Mouse (Mus musculus) forelimb bud, embryonic 11.5 days (tissue): ENCODE measurements at regions not wholly inside any gene's neighbourhood (a gene's known extent, or its start where the extent isn't known, plus 50 kb on each side); places are given as distances from the start of the nearest gene placed in this dataset.

Source experiments
- DNase-seq: peaks from one replicate; pipeline ENCODE4 v3.0.0-alpha.2; 2012; ENCODE audit warnings: low read depth, low spot score

DNA sequence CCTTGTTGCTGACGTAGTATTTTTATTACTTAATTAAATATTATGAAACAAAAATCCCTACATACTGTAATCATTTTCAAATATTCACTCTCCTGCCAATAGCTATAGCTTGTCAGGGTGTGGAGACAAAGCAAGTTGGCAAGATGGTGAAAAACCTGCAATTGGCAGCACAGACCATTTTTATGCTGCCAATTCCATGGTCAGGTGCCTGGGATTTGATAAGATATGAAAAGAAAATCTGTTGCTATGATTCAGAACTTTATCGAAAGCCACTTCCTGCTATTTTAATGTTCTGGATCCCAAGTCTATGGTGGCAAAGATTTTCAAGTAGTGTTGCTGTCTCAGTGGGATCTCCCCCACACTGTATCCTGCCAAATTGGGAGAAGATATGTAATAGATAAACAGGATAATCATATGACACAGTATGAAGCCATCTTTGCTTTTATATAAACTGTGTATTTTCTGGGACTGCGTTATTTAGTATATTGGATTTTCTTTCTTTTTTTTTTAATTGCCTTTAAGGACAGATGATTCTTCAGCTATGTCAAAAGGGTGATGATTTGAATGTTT, 165.3 kb upstream of the Lrrc3b start:
- DNase-seq = no peak

GRCm38 (mm10) chr14:15610166-15610565, 171.4 kb upstream of the Lrrc3b start:
- no peak for DNase-seq

- no peak for DNase-seq
Measured at GRCm38 (mm10) chr14:15634581-15634980, 195.8 kb upstream of the Lrrc3b start.

- DNase-seq = no peak
Measured at GRCm38 (mm10) chr14:15637681-15638080, 198.9 kb upstream of the Lrrc3b start.

GRCm38 (mm10) chr14:15638869-15639268, 200.1 kb upstream of the Lrrc3b start:
- DNase-seq = no peak

- DNase-seq = no peak
Measured at GRCm38 (mm10) chr14:15660886-15661285, 222.1 kb upstream of the Lrrc3b start.

DNA sequence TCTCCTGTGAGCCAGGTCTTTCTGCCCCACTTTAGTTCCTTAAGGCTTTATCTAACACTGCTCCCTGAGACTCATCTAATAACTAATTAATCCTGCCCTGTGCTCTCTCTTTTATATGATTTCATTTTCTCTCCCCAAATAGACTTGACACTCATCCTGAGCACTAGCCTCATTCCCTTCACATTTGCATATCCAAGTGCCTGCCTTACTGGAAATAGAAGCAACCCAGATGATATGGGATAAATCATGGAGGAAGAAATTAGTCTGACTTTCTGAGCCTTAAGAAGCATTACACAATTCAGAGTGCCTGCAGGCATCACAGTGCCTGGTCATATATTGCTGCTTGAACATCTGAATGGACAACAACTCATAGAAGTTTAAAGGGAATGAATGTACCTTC, 233.5 kb upstream of the Lrrc3b start:
- no peak for DNase-seq

DNA sequence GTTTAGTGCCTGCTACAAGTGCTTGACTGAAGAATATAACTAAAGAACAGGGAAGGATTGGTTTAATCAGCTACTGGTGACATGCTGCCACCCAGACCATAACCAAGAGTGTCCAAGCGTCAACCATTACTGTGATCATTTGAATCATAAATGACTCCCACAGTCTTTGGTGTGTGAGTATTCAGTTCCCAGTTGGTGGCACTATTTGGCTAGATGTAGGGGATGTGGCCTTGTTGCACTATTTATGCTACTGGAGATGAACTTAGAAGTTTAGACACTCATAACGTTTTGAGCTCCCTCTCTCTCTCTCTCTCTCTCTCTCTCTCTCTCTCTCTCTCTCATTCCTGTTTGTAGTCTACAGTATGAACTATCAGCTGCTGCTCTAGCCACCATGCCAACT, 238.4 kb upstream of the Lrrc3b start:
- no peak for DNase-seq

- no peak for DNase-seq
Measured at GRCm38 (mm10) chr14:15679456-15679855, 240.7 kb upstream of the Lrrc3b start.

GRCm38 (mm10) chr14:15698001-15698400, 259.2 kb upstream of the Lrrc3b start:
- DNase-seq = no peak

DNA sequence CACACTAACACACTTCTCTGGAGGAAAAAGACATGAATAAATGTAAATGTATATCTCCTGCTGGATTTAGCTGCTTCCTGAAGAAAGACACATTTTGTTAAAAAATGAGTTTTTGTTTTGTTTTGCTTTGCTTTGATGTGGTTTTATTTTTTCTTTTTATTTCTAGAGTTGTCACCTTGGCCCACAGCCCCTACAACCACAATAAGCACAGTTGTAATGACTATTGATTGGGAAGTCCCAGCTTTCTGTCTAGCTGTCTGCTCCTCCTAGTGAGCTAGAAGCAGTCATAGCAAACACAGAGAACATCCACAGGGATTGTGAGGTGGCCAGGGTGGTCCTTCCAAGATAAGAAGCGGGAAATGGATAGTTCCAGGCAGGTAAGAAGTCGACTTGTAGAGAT, 259.8 kb upstream of the Lrrc3b start:
- no peak for DNase-seq

DNA sequence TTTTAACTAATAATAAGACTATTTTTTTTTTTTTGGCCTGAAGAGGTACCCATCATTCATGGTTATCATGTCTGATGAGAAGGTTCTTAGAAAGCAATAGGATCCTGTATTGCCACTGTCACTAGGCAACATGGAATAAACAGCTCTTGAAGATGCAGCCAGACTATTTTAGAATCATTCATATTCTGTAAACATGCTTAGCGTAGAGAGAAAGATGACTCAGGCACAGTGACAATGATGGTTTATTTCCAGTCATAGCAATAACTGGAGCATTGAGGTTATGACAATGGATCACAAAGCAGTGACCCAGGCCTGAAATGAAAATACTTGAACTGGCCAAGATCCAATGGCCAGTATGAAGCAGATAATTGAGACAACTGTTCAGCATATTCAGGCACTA, 283.3 kb upstream of the Lrrc3b start:
- no peak for DNase-seq

- DNase-seq = no peak
Measured at GRCm38 (mm10) chr14:15746629-15747238, 307.9 kb upstream of the Lrrc3b start.

DNA sequence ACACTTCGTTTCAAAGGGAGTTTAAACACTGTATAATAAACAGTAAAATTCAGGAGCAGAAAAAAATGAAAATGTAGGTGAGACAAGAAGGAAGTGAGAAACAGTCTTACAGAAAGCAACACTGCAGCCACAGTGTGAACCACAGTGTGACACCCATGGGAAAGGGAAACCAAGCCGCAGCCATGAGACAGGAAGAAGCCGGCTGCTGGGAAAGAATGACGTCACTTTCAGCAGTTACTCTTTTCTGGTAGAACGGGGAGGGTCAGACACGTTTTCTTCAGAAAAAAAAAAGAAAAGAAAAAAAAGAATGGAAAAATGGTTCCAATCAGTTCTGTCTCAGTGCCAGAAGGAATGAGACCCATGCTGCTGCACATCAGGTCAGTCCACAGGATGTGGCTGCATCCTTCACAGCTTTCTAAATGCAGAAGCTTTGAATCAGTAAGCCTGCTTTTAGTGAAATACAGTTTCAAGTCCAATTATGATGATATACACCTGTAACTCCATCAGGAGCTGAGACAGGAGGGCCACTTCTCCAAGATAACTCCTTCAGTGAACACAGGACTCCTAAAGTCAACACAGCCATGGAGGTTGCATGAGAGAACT, 331.2 kb upstream of the Lrrc3b start:
- DNase-seq = no peak

DNA sequence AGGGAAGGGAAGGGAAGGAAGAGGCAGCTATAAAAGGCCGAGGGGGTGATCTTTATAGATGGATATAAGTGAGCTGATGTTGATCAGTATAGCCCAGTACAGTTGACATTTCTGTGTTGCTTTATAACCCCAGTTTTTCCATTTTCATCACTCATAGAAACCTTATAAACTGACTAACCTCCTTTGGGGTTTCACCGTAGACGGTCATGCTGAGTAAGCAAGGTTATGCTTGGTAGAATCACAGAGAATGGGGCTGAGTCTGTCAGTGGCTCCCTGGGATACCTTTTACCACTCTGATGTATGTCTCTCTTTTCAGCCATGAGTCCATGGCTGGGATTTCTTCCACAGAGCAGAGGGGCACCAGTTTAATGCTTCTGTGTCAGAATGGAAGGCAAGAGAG, 345.9 kb upstream of the Lrrc3b start:
- DNase-seq = no peak

DNA sequence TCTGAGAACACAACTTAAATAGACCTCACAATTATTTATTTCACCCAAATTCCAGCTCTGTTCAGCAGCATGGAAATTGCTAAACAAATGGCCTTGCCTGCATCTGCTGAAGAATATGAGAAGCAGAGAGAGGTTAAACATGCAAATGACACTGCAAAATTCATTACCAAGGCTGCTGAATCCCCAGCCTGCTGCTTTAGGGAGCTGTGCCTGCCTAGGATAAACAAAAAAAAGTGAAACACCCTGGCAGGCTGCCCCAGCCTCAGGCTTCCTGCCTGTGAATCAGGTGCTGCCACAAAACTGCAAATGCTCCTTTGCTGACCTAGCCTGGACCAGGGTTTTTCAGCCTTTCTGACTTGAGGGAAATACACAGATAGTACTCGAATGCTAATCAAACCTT, 346.4 kb upstream of the Lrrc3b start:
- DNase-seq = no peak

- no peak for DNase-seq
Measured at GRCm38 (mm10) chr14:15795698-15796097, 356.9 kb upstream of the Lrrc3b start.

GRCm38 (mm10) chr14:15797019-15797418, 358.2 kb upstream of the Lrrc3b start:
- DNase-seq = no peak

- DNase-seq = no peak
Measured at GRCm38 (mm10) chr14:15801477-15802099, 362.8 kb upstream of the Lrrc3b start.

DNA sequence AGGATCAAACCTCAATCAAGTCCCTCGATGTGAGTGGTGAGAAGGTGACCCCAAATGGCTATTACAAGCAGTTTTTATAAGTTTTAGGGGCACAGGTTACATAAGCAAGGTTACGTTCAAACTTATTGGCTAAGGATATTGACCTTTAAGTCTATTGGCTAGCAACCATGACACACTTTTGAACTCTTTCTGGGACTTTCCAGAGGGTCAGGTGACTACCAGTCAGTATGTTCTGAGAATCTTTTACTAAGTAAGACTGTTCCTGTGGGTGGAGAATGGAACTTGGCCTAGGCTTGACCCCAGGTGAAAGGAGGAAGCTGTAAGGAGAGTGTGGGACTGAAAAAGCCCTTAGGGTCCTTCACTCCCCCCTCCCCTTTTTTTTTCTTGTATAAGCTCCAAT, 370.3 kb upstream of the Lrrc3b start:
- no peak for DNase-seq

DNA sequence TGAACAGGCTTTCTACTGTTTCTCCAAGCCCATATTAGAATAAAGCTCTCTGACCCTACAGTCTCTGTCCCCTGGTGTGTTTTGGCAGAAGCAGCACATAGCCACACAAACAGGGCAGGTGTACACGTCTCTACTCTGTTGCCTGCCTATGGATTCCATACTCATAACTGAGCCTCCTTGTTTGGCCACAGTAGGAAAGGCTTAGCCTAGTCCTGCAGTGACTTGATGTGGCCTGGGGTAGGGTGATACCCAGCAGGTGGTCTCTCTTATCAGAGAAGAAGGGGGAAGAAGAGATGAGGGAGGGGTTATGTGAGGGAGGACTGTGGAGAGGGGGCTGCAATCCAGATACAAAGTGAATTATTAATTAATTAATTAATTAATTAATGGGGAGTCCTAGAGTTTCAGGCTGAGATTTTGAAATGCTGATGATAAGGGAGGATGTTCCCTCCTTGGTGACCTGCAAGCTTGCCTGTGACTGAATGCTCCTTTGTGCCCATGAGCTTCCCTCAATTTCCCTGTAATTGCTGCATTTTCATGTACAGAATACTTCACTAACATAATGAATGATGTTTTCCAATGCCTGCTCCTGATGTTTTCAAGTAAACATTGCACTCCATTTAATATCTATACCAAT, 402.7 kb upstream of the Lrrc3b start:
- DNase-seq = no peak

DNA sequence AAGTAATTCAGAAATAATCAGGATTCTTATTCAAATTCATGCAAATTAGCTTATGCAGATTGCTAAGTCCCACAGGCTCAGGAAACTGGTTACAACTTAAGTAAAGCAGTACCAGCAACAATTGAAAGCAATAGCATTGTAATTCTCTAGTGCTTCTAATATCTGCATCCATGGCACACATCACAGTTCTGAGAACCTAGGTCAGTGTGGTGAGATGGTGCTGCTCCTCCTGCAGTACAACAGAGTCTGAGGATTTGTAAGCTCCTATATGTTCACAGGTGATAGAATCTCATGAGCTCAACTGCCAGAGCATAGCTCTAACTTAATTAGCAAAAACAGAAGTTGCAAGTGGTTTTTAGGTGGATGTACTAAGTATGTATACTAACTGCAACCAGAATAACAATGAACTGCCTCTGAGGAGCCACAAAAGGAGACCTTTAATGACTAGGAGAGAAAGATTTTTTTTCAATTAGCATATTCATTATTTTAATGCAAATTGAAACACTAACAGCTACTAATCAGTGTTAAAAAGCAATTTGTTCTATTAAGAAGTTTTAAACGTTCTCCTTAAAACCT, 403.3 kb upstream of the Lrrc3b start:
- DNase-seq = no peak
